Mouse (Mus musculus): ENCODE results near the gene Ryr3.

- TF ChIP-seq EP300 (IDR thresholded peaks at IDR 0.05; ENCODE audit: low read depth) (no peak), CTCF (IDR thresholded peaks at IDR 0.05; ENCODE audit: low read depth) (no peak)
These were observed 540.7 kb downstream of the Ryr3 start for GRCm38 (mm10) chr2:112676175-112676574.
